Mouse (Mus musculus): Measurements from ENCODE around the gene Cct7.

Gene Cct7

DNA sequence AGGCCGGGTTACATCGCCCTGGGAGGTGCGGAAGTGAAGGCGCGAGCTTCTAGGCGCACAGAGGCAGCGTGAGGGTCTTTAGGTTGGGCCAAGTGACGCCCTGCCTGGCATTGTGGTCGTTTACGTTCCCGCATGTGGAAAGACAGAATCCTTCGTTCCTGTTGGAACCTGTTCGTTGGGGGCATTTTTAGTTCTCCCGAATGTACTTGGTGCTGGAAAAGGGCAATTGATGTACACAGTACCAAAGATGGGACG lies 1.0 kb downstream of the Cct7 start:
- DNase-seq (ENCODE audit: low read depth, low spot score): no peak

- no peak for DNase-seq (ENCODE audit: low read depth, low spot score)
Measured at GRCm38 (mm10) chr6:85452816-85453215, 1.5 kb downstream of the Cct7 start.

DNA sequence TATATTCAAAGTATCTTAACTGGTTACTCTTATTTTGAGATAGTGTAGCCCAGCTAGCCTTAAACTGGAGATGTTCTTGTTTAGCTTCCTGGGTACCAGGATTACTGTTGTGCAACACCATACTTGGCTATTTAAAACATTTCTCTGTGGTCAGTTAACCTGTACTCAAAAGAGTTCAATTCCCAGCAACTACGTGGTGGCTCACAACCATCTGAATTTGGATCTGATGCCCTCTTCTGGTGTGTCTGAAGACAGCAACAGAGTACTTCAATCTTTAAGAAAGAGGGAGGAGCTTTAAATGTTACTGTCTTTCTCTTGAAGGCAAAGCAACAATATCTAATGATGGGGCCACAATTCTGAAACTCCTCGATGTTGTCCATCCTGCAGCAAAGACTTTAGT lies 8.3 kb downstream of the Cct7 start:
- no peak for DNase-seq (ENCODE audit: low read depth, low spot score)

GRCm38 (mm10) chr6:85465381-85465780 lies 14.1 kb downstream of the Cct7 start:
- DNase-seq (ENCODE audit: low read depth, low spot score): no peak

DNA sequence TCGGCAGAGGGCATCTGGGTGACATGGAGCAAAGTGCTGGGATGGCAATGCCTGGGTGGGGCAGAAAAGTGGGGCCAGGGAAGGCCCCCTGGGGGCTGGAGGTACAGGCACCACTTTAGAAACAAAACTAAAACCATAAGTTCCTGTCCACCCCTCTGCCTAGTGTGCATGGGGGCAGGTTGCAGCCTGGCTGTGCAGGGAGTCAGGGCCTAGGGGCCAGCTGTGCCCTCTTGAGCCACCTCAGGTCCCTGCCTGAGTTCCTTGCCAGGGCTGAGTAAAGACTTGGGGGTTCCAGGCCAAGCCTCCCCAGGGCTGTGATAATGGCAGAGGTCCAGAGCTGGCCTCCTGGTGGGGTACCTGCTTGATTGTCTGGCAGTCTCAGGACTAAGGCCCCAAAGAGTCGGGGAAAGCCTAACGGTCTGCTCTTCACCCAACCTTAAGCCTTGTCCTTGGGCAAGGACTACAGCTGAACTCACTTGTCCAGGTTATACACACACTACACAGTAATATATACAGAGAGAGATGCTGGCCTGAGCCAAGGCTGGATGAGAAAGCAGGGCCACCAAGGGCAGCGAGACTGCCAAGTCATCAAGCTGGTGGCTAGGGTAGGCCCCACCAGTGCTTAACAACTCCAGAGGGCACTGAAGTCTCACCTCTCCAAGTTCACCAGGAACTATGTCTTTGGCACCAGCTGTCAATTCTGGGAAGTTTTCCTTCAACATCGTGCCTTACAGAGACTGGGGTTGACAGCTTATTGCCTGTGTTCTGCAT lies 18.5 kb downstream of the Cct7 start:
- no peak for DNase-seq (ENCODE audit: low read depth, low spot score)

GRCm38 (mm10) chr6:85471962-85472361 lies 20.6 kb downstream of the Cct7 start:
- DNase-seq (ENCODE audit: low read depth, low spot score): no peak

DNA sequence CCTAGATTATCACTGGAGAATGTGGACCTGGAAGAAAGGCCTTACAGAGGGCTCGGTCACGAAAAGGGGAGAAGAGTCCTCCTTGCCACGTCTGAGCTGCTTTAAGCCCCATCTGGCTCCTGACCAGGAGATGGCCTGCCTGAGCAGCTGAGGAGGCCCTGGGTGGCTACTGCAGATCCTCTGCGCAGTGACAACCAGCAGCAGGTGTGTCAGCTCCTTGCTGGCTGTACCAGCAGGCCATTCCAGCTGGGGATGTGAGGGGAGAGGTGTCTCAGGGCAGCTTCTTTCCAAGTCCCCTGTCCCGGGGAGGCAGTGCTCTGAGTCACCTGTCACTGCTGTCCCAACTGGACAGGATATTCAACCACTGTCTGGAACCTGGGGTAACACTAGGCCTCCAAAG lies 21.2 kb downstream of the Cct7 start:
- DNase-seq (ENCODE audit: low read depth, low spot score): no peak

GRCm38 (mm10) chr6:85475581-85475980 lies 24.3 kb downstream of the Cct7 start:
- no peak for DNase-seq (ENCODE audit: low read depth, low spot score)

DNA sequence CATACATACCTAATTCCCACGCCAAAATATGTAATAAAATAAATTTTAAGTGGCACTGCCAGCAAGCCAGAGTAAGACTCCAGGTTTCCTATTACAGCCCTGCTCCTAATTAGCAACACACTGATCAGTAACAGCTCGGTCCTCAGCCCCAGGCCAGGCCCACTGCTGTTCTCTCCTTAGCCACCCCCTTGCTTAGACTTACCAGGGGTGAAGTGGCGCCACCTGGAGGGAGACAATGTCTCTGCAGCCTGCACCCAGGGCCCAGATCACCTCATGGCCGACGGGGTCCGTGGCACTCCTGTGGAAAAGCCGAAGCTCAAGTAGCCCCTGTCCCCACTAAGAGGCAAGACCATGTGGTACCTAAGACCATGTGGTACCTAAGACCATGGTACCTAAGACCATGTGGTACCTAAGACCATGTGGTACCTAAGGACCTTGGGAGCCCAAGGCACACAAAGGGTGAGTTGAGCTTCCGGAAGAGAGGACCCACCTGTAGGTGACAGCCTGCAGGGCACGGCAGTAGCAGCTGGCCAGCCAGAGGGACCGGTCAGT lies 26.1 kb downstream of the Cct7 start:
- DNase-seq (ENCODE audit: low read depth, low spot score): no peak

DNA sequence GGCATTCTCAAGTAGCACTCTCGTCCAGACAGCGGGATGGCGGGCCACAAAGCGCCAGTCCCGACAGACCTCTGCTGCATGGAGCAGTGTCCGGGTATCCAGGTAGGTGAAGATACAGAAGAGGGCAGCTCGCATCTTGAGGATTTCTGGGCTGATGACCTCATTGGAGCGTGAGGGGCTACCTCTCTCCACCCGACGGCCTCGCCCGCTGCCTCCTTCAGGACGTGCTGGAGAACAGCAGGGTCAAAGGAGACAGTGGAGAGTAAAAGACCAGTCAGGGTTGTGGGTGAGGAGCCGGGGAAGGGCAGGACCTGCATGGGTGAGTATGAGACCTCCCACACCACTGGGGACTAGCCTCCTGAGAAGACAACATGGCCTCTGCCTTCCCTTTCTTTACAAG lies 27.1 kb downstream of the Cct7 start:
- no peak for DNase-seq (ENCODE audit: low read depth, low spot score)

- DNase-seq (ENCODE audit: low read depth, low spot score): no peak
Measured at GRCm38 (mm10) chr6:85479979-85480378, 28.7 kb downstream of the Cct7 start.

- DNase-seq (ENCODE audit: low read depth, low spot score): no peak
Measured at GRCm38 (mm10) chr6:85480685-85481084, 29.4 kb downstream of the Cct7 start.

DNA sequence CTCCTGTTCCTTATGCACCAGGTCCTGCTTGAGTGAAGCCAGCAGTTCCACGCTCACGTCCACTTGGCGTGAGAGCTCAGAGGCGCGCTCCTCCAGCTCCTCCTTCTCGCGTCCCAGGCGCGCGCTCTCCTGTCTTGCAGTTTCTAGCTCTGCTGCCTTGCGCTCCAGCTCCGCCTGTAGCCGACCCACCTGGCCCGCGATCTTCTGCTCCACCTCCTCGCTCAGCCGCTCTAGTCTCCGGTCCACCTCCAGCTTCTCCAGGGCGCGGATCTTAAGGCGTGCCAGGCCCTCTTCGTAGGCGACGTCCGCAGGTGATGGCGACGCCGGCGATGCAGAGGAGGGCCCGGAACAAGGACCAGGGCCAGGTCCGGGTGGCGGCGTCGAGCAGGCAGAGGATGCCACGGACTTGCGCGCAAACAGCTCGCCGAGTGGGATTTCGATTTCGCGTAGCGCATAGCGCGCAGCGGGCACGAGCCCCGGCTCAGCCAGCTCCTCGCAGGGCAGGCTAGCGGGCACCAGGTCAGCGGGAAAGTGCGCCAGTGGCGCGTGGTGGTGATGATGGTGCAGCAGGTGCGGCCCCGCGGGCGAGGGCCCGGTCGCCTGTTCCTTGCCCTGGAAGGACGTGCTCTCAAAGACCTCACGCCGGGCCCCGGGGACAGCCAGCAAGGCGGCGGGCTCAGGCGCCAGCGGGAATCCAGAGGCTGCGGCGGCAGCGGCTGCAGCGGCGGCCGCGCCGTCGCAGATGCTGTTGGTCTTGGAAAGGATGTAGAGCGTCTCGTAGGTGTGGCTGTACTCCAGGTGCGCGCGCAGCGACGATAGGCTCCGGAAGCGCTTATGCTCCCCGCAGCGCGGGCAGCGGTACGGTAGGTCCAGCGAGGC lies 32.8 kb downstream of the Cct7 start:
- DNase-seq (ENCODE audit: low read depth, low spot score): no peak

- no peak for DNase-seq (ENCODE audit: low read depth, low spot score)
Measured at GRCm38 (mm10) chr6:85485738-85486137, 34.4 kb downstream of the Cct7 start.

DNA sequence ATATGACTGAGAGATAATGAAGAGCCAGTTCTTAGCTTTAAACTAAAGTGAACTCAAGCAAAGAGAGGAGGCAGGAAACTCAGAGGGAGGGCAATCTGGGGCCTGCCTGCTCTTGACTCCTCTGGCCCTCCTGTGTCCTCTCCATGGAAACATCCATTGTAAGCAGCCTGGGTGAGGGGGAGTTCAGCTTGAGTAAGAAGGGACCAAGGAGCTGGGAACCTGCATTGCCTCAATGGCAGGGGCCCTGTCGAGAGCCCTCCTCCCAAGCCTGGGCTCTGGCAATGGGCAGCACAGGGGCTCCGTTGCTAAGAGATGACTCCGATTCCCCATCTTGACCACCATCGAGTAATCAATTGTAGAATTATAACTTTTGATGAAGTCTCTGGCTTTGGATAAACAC lies 37.2 kb downstream of the Cct7 start:
- no peak for DNase-seq (ENCODE audit: low read depth, low spot score)

GRCm38 (mm10) chr6:85489717-85490116 lies 38.4 kb downstream of the Cct7 start:
- no peak for DNase-seq (ENCODE audit: low read depth, low spot score)

DNA sequence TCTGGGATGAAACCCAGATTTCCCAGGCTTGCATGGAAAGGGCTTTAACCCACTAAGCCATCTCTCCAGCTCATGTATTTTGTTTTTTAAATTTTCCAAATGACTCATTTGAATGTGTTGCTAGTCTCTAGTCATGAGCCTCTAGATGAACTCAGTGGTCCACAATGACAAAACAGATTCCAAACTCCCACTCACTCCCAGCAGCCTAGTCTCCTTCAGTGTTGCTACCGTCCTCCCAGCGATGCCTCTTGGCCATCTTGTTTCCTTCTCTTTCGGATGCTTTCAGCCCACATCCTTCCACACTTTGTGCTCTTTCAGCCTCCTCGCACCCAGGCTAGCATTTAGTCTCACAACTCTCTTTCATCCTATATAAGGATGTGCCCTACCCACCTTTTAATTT lies 38.9 kb downstream of the Cct7 start:
- no peak for DNase-seq (ENCODE audit: low read depth, low spot score)

- DNase-seq (ENCODE audit: low read depth, low spot score): no peak
Measured at GRCm38 (mm10) chr6:85491606-85492005, 40.3 kb downstream of the Cct7 start.

DNA sequence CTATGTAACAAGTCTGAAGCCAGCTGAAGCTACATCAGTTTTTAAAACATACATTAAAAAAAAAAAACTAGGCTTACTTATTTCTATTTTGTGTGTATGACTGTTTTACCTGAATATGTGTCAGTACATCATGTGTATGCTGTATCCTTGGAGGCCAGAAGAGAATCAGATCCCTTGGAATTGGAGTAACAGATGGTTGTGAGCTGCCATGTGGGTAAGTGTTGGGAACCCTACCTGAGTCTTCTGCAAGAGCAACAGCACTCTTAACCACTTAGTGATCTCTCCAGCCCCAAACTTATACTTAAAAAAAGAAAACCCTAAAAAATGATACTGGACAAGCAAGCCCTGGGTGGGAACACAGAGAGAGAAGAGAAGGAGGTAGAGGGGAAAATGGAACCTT lies 45.7 kb downstream of the Cct7 start:
- no peak for DNase-seq (ENCODE audit: low read depth, low spot score)

GRCm38 (mm10) chr6:85498147-85498546 lies 46.8 kb downstream of the Cct7 start:
- DNase-seq (ENCODE audit: low read depth, low spot score): no peak

- DNase-seq (ENCODE audit: low read depth, low spot score): no peak
Measured at GRCm38 (mm10) chr6:85500416-85500815, 49.1 kb downstream of the Cct7 start.

DNA sequence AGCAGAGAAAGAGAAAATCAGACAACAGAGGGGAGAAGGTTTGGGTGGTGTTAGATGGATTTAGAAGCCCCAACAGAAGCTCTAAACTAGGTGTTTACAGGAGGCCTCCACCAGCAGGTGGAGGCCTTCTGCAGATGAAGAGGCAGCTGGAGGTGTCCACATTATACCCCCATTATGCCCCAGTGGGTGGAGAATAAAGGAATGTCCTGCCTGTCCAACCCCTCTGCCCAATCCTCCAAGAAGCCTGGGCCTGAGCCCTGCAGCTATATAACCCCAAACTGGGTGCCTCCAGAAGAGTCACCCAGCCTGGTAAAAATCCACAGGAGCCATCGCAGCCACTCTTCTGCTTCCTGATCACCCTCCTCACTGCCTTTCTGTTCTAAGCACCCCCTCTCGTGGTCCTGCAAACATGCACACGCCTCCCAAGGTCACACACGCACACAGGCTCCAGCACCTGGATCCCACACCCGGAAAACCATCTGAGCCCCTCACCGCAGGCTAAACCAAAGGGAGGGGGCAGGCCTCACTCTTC lies 50.3 kb downstream of the Cct7 start:
- DNase-seq (ENCODE audit: low read depth, low spot score): no peak

All from retina, postnatal 7 days (tissue).